Mouse (Mus musculus): ENCODE data around the gene D17H6S53E.
"Not testable (repeated sequence)": the region's sequence is repeated elsewhere in the genome, so short reads cannot be mapped to it uniquely, and the experiment has no call there.

The D17H6S53E gene

DNA sequence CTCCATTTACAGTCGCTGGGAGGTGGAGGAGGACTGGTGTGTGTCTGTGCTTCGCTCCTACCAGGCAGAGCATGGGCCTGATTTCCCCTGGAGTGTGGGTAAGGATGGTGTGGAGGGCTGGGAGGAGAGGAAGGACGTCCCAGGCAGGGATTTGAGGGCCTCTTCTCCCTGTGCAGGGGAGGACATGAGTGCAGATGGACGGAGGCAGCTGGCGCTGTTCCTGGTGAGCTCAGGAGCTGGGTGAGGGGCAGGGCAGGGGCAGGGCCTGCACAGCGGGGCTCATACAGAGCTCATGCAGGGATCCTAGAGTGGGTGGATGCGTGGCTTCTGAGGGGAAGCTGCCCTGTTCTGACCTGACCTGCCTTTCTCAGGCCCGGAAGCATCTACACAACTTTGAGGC lies 23.9 kb upstream of the D17H6S53E start:
- no peak for DNase-seq

DNA sequence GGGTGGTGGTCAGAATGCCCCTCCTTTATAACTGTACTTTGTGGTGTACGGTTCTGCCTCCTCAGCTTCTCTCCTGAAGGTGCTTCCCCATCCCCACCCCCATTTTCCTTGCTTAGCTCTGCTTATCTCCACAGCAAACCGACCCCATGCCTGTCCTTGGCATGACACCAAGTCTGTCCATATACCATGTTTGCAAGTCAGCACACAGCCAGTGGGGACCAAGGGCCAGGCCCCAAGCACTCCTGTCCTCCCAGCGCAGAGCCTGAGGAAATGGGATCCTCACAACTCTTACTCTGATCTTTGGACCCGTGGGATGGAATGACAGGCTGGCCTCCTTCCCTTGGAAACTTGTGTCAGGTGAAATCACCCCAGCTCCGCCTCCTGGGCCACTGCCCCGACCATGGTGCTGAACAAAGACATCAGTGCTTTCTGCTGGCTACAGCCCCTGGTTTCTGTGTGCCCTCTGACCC lies 22.9 kb upstream of the D17H6S53E start:
- peak; percentile 52 to 68 for DNase-seq

DNA sequence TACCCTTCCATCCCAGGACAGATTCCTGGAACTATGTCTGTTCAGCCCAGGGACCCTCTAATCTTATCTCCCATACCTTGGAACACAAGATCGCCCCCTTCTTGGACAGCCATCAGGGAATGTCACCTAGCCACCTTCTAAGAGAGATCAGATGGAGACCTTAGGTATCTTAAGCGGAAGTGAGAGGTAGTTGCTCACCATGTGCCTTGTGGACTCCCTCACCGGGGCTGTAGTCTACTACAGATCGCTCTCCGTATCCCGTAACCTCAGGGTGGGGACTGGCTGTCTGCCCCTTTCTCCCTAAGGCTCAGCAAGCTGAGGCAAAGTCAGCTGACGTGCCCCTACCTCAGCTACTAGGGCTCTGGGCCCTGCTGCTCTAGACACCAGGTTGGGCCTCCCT lies 22.1 kb upstream of the D17H6S53E start:
- DNase-seq = no peak

DNA sequence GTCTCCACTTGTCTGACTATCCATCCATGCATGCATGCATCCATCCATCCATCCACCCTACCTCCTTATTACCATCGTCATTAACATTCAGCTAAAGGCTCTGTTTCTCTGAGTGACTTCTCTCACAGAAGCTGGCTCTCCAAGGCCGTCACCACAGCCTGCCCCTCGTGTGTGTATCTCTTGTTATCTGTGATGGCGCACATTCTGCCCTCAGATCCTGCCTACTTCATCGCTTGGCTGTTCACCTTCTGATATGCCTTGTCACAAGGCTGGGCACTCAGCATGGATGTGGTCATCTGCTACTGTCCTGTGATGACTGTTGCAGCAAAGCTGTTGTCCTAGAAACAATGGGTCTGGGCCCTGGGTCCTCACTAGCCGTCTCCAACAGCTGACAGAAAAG lies 21.4 kb upstream of the D17H6S53E start:
- DNase-seq = no peak

DNA sequence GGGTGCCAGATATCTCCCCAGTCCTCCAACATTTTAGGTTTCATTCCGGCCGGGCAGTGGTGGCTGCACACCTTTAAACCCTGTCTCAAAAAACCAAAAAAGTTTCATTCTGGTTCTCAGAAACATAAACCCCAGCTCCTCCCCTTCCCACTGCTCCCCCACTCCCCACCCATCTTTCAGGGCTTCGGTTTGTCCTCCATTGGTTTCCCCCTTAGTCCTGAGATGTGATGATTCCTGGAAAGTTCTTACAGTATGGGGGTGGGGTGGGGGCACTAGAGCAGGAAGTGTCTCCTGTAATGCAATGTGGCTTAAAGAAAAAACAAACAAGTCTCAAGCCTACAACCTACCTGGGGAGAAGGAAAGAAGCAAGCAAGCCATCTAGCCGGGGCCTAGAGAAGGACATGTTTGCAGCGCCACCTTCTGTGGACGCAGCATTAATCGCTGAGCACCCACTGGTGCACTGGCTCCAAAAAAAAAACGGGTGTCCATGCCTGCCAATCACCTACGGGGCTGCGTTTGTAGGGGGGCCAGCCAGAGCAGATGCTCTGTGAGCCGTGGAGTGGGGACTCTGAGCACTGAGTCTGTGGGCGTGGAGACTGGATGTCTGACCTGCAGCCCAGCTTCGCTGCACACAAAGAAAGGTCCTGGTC lies 20.3 kb upstream of the D17H6S53E start:
- DNase-seq = peak; percentile 69 to 82

DNA sequence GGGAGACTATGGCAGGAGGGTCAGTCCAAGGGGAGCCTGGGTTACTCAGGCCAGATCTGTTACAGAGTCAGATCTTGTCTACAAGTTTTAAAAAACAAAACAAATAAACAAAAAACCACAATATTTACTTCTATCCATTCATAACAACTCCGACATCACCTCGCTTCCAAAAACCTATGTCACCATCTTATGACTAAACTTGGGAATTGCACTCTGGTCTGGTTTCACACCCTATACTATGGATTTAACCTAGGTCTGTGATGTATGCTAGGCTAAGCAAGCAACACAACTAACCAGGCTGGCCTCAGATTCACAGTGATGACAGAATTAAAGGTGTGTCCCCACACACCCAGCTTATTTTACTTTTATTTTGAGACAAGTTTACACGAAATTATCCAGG lies 19.7 kb upstream of the D17H6S53E start:
- no peak for DNase-seq

DNA sequence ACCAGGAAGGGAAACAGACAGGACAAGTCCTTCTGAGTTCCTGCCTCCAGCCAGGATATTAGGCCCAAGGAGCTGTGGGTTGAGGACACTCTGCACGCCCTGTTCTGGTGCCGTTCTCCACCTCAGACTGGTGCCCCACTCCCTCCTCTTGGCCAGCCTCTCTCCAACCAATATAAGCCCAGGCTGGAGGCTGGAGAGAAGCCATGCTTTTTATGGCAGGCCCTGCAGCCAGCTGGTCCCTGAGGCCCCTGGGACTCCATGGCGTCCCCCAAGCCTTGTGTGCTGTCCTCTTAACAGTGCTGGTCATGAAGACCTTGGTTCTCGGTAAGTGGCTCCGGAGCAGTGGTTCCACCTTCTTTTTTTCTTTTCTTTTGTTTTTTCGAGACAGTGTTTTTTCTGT lies 18.1 kb upstream of the D17H6S53E start, which contains the start of gene Ly6g5c:
Ly6g5c (plus strand) TSS at position 183 of the 400 bp plus-strand sequence.
- DNase-seq = no peak

DNA sequence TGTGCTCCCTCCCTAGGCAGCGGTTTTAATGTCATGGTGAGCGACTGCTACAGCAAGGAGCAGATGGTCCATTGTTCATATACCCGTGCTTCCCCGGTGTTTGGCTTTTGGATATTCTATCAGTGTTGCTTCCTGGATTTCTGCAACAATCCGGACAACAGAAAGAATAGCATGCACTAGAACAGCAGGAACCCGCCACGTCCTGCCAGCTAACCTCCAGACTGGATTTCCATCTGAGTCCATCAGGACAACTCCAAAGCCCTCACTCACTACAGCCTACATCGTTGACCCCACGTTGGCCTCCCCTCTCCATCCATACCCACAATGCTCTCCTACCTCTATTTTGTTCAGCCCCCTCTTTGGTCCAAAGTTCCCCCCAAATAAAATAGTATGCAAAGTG lies 14.4 kb upstream of the D17H6S53E start:
- DNase-seq = no peak

DNA sequence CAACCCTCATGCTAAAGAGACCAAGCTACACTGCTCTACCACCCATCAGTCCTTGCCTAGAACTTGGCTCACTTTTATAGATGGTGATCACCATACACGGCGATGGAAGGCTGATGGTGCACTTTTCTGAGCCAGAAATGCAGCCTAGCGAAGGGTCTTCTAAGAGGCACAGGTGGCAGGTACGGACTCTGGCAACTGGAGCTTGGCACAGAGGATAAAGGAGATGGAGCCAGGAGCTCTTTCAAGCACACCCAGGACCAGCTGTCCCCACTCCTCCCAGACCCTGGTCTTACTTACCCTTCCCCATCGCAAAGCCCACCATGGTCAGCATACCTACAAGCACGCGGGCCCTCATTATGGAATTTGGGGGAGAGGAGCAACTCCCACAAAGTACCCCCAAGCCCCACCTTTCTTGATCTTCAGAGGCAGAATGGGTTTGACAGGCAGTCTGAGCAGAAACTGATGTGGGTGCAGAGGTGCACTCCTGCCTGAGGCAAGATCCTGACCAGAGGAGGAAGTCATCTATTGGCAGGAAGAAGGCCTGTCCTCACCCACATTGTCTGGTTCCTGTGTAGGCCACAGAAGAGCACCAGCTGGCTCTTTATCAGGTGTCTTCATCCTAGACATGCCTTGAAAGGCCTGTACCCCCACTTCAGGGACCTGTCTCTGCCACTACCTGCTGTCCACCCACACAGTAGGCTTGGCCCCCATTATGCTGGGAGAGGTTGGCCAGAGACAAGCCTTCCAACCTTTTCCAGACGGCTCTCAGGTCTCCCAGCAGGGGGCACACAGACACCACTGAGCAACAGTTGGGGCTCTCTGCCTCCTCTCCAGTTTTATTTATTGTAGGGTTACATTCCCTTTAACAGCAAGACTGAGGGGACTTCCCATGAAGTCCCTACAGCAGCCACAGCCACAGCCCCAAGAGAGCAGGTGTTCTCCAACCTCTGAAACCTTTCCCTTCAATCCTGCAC lies 10.8 kb upstream of the D17H6S53E start, which contains the start of gene Ly6g5b:
Ly6g5b (minus strand) TSS at position 383 of the 974 bp plus-strand sequence.
- peak; percentile 57 to 66 for DNase-seq

DNA sequence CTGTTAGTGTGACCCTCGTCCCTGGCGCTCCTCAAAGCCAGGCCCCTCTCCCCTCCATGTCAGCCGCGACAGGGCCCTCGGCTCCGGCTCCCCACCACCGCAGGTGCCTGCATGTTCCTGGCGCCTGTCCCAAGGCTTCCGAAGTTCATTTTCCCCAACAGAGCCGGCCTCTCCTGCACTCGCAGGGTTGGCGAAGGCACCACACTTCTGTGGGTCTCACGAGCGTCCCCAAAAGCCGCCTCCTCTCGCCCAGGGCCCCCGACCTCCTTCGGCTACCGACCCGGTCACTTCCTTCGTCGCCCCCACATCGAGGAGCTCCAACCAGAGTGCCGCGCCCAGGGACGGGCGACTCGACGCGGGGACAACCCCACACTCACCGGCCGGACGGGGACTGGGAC lies 5.4 kb upstream of the D17H6S53E start:
- DNase-seq = peak in 1 of 2 experiments; percentile 60

DNA sequence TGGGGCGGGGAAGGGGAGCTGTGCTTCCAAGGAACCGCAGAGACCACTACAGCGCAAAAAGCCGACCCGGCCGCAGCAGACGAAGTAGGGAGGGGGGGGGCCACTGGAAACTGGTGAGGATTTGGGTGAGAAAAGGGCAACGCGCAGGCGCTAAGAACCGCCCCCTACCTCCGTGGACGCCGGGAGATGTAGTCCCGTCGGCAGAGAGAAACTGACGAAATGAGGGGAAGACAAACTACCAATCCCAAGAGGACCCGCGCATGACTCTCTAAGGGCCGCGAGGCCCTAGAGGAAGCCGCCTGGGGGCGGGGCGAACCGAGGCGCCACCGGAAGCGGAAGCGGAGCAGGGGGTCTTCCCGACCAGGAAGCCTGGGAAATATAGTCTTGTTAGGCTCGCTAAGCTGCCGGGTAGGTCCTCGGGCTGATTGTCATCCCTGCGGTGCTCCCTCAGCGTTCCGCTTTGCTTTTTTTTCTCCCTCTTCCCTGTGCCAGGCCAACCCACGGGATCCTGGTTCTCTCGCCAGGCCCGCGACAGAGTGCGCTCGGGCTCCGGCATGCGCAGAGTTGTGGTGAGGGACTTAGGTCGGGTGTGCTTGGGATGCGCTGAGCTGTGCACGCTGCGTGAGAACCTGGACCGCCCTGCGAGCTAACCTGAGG lies 4.9 kb upstream of the D17H6S53E start, which contains the start of gene Gpank1:
Gpank1 (plus strand) TSS at position 313 of the 657 bp plus-strand sequence.
- peak; percentile 98 to 99 for DNase-seq

DNA sequence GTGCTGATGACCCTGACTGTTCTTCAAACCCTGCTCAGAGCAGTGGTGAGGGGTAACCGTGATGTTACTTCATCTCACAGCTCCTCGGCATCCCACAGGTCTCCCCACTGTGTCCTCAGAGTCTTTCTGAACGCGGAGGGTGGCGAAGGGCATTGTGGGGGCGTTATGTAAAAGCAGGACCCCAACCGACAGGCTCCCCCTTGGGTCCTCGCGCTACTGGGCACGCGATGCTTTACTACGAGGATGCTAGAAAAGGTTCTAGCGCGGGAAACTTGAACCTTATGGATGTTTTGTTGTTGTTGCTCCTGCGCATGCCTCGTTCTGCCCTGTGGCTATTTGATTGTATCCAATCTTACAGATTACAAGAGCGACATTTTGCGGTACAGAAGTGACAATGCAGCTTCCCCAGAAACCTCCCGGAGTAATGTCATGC lies 4.3 kb upstream of the D17H6S53E start, which contains the start of gene Csnk2b:
Csnk2b (minus strand) TSS at position 183 of the 433 bp plus-strand sequence.
- peak; percentile 74 to 80 for DNase-seq

DNA sequence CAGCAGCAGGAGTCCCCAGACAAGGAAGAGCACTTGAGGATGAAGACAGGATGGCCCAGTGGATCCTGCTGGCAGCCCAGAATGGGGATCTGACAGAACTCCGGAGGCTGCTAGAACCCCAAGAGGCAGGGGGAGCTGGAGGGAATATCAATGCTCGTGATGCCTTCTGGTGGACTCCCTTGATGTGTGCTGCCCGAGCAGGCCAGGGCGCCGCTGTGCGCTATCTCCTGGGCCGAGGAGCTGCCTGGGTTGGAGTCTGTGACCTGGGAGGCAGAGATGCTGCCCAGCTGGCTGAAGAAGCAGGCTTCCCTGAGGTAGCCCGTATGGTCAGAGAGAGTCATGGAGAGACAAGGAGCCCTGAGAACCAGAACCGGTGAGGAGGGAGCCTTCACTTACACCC lies 2.9 kb upstream of the D17H6S53E start:
- DNase-seq = not testable (repeated sequence)

DNA sequence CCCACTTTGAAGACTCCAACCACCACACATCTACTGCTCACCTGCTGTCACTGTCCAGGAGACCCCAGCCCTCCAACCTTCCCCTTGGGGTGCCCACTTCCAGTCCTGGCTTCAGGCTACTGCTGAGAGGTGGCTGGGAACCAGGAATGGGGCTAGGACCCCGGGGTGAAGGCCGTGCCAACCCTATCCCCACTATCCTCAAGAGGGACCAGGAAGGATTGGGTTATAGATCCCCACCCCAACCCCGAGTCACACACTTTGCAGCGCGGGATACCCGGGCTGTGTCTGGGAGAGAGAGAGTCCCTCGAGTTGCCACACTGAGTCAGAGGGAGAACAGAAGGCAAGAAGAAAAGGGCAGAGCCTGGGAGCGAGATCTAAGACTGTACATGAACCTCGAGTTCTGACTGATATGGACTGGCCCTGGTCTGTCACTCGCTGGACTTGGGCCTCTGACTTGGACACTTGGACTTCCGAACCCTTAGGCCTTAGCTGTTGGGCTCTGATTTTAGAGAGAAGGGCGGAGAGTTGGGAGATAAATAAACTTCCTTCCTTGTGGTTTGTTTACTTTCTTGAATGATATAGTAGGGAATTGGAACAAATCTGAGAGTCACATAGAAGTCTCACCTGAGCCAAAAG lies 1.8 kb upstream of the D17H6S53E start:
- not testable (repeated sequence) for DNase-seq

DNA sequence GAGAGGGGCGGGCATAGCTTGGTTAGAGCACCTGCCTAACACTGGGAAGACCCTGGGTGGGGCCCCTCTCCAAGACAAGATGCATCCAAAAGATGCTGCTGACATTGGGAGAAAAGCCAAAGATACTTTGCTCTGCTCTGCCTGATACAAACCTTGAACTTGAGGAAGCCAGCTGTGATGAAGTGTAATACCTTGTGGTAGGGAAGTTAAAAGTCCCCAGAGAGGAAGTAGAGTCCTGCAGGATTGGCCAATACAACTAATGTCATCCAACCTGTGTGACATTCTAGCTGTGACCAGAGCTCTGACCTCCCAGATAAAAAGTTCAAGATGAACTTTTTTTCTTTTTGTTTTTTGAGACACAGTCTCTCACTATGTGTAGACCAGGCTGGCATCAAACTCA lies 1.1 kb upstream of the D17H6S53E start:
- DNase-seq = no peak

DNA sequence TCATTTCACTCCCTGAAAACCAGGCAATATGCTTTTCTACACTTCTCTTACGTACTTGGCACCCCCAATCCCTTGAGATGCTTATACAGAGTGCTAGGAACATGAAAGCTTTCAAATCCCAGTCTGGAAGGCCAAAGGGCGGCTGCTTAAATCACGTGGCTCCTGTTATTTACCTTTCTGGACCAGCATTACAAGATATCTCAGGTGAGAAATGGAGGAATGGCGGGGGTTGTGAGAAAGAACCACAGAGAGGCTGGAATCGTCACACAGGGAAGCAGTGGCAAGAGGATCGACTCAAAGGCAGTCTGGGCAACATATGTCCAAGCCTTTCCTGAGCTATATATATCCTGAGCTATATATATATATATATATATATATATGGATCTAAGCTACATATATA lies 595 bp upstream of the D17H6S53E start:
- DNase-seq = no peak

DNA sequence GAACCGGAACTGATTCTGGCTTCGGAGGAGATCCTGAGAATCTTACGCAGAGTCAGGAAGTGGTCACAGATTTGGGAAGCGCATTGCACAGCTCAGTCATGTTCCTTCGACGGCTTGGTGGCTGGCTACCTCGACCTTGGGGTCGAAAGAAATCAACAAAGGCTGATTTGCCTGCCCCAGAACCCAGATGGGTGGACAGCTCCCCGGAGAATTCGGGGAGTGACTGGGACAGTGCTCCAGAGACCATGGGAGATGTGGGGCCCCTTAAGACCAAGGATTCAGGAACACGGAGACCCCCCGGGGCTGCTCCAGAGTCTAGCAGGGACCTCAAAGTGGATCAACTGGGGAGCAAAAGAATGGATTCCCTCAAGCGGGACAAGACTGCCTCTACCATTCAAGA lies 844 bp downstream of the D17H6S53E start:
- DNase-seq = no peak

DNA sequence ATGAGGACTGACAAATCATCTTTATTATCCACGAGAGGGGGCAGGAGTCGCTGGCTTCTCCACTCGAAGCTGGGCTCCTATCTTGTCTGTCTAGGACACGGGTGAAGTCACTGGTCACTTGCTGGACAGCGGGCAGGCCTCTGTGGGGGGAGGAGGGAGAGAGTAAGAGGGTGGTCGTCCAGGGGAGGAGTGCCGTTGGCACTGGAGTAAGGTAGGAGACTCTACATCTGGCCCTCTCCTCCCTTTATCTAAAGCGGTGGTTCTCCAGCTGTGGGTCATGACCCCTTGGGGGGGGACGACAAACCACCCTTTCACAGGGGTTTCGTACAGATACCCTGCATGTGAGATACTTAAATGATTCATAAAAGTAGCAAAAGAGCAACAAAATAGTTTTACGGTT lies 2.8 kb downstream of the D17H6S53E start:
- DNase-seq = no peak

DNA sequence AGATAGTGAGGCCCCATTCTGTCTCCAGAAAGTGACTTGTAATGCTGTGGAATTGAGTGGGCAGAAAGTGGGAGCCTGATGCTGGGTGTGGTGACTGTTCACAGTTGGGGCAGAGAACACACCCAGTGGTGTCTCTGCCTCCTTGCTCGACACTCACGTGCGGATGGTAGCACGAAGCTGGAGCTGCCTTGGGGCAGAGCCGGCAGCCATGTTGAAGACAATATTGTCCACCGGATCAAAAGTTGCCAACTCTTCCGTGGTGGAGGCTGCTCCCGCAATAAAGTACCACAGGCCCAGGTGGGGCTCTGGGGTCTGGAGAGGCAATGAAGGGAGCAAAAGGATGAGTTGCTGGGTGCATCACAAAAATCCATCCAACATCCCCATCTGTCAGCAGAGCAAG lies 4.9 kb downstream of the D17H6S53E start:
- DNase-seq = no peak

DNA sequence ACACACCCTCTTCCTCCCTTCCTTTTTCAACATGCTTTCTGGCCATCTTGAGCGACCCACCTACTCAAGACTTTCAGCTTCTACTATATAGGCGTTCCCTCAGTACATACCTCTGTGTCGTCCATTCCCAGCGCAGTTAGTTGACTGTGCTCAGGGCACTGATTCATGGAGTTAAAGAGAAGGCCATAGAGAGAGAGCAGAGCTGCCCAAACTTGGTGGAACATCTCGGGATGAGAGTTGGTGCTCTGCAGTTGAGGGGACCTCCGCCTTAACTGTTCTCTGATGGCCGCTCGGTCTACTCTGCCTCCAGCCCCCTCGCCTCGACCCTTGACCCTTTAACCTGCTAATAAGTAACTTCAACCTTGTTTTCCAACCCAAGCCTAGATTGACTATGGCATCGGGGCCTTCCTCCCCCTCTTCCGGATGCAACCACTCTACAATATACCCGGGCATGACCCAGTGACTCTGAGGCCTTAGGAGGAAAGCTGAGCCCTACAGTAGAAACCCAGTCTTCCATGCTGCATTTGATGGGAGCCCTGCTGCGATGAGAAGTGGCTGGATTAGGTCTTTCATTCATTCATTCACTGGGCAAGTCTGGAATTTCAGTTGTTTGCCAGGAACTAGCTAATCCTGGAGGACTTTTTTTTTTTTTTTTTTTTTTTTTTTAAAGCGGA lies 5.5 kb downstream of the D17H6S53E start, which contains the start of gene Apom:
Apom (minus strand) TSS at position 551 of the 674 bp plus-strand sequence.
- DNase-seq = peak in 1 of 2 experiments; percentile 48

DNA sequence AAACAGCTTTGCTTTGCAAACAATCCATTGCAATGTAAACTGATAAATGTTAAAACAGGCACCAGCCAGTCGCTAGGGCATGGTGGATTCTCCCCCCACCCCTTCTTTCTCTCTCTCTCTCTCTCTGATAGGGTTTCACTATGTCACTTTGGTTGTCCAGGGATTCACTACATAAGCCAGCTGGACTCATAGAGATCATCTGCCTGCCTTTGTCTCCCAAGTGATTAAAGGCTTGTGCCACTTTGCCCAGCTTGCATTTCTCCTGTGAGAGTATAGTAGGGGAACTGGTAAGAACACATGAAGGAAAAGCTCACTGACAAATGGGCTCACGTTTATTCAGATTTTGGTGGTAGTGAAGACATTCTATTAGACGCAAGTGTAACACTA lies 6.0 kb downstream of the D17H6S53E start:
- no peak for DNase-seq

DNA sequence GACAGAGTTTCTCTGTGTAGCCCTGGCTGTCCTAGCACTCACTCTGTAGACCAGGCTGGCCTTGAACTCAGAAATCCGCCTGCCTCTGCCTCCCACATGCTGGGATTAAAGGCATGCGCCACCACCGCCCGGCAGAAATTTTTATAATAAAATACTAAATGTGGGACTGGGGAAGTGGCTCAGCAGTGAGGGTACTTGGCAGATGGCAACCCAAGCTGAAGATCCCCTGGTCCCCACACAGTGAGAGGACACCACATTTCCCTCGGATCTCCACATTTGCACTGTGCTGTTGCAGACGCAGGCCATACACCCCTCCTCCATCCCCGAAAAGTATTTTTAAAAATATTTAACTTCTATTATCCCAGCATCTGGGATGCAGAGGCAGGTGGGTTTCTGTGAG lies 7.3 kb downstream of the D17H6S53E start:
- DNase-seq = no peak

All from kidney, postnatal 4 days (tissue).